Mouse (Mus musculus): ENCODE measurements around the gene Tshz2. TPM values are rescaled to one million over a fixed set of nuclear protein-coding genes. Genes with fewer than 3 reads are reported as not detected.

Tshz2 gene
- total RNA-seq, 1 experiment from 2014 or later: not detected

- peak in 1 of 2 experiments; percentile 63; a peak in 3 of 4 replicates for ATAC-seq (replicated peaks in 1 of 2; ENCODE audit: insufficient read depth in 1 of 2, low FRiP score in 2 of 2, low TSS enrichment in 1 of 2, low read depth in 1 of 2, poor library complexity in 2 of 2, severe bottlenecking in 2 of 2)
Measured at GRCm38 (mm10) chr2:169735475-169736406, 102.9 kb downstream of the Tshz2 start.

- no peak for ATAC-seq (replicated peaks in 1 of 2; ENCODE audit: insufficient read depth in 1 of 2, low FRiP score in 2 of 2, low TSS enrichment in 1 of 2, low read depth in 1 of 2, poor library complexity in 2 of 2, severe bottlenecking in 2 of 2)
Measured at GRCm38 (mm10) chr2:169740996-169741395, 108.2 kb downstream of the Tshz2 start.

GRCm38 (mm10) chr2:169742791-169743190, 110.0 kb downstream of the Tshz2 start:
- no peak for ATAC-seq (replicated peaks in 1 of 2; ENCODE audit: insufficient read depth in 1 of 2, low FRiP score in 2 of 2, low TSS enrichment in 1 of 2, low read depth in 1 of 2, poor library complexity in 2 of 2, severe bottlenecking in 2 of 2)

GRCm38 (mm10) chr2:169743294-169743693, 110.5 kb downstream of the Tshz2 start:
- ATAC-seq (replicated peaks in 1 of 2; ENCODE audit: insufficient read depth in 1 of 2, low FRiP score in 2 of 2, low TSS enrichment in 1 of 2, low read depth in 1 of 2, poor library complexity in 2 of 2, severe bottlenecking in 2 of 2): no peak

- ATAC-seq (replicated peaks in 1 of 2; ENCODE audit: insufficient read depth in 1 of 2, low FRiP score in 2 of 2, low TSS enrichment in 1 of 2, low read depth in 1 of 2, poor library complexity in 2 of 2, severe bottlenecking in 2 of 2): no peak
Measured at GRCm38 (mm10) chr2:169743910-169744309, 111.1 kb downstream of the Tshz2 start.

- ATAC-seq (replicated peaks in 1 of 2; ENCODE audit: insufficient read depth in 1 of 2, low FRiP score in 2 of 2, low TSS enrichment in 1 of 2, low read depth in 1 of 2, poor library complexity in 2 of 2, severe bottlenecking in 2 of 2): no peak
Measured at GRCm38 (mm10) chr2:169747114-169747642, 114.4 kb downstream of the Tshz2 start.

- peak; percentile 21 to 46; a peak in 2 of 4 replicates for ATAC-seq (replicated peaks in 1 of 2; ENCODE audit: insufficient read depth in 1 of 2, low FRiP score in 2 of 2, low TSS enrichment in 1 of 2, low read depth in 1 of 2, poor library complexity in 2 of 2, severe bottlenecking in 2 of 2)
Measured at GRCm38 (mm10) chr2:169749331-169749945, 116.6 kb downstream of the Tshz2 start.

- ATAC-seq (replicated peaks in 1 of 2; ENCODE audit: insufficient read depth in 1 of 2, low FRiP score in 2 of 2, low TSS enrichment in 1 of 2, low read depth in 1 of 2, poor library complexity in 2 of 2, severe bottlenecking in 2 of 2): no peak
Measured at GRCm38 (mm10) chr2:169750574-169751491, 118.0 kb downstream of the Tshz2 start.

- ATAC-seq (replicated peaks in 1 of 2; ENCODE audit: insufficient read depth in 1 of 2, low FRiP score in 2 of 2, low TSS enrichment in 1 of 2, low read depth in 1 of 2, poor library complexity in 2 of 2, severe bottlenecking in 2 of 2): no peak
Measured at GRCm38 (mm10) chr2:169752126-169752525, 119.3 kb downstream of the Tshz2 start.

- no peak for ATAC-seq (replicated peaks in 1 of 2; ENCODE audit: insufficient read depth in 1 of 2, low FRiP score in 2 of 2, low TSS enrichment in 1 of 2, low read depth in 1 of 2, poor library complexity in 2 of 2, severe bottlenecking in 2 of 2)
Measured at GRCm38 (mm10) chr2:169753432-169753831, 120.6 kb downstream of the Tshz2 start.

- no peak for ATAC-seq (replicated peaks in 1 of 2; ENCODE audit: insufficient read depth in 1 of 2, low FRiP score in 2 of 2, low TSS enrichment in 1 of 2, low read depth in 1 of 2, poor library complexity in 2 of 2, severe bottlenecking in 2 of 2)
Measured at GRCm38 (mm10) chr2:169755091-169755490, 122.3 kb downstream of the Tshz2 start.

- ATAC-seq (replicated peaks in 1 of 2; ENCODE audit: insufficient read depth in 1 of 2, low FRiP score in 2 of 2, low TSS enrichment in 1 of 2, low read depth in 1 of 2, poor library complexity in 2 of 2, severe bottlenecking in 2 of 2): no peak
Measured at GRCm38 (mm10) chr2:169758120-169758519, 125.3 kb downstream of the Tshz2 start.

GRCm38 (mm10) chr2:169760117-169760516, 127.3 kb downstream of the Tshz2 start:
- ATAC-seq (replicated peaks in 1 of 2; ENCODE audit: insufficient read depth in 1 of 2, low FRiP score in 2 of 2, low TSS enrichment in 1 of 2, low read depth in 1 of 2, poor library complexity in 2 of 2, severe bottlenecking in 2 of 2): no peak

GRCm38 (mm10) chr2:169761726-169762125, 128.9 kb downstream of the Tshz2 start:
- ATAC-seq (replicated peaks in 1 of 2; ENCODE audit: insufficient read depth in 1 of 2, low FRiP score in 2 of 2, low TSS enrichment in 1 of 2, low read depth in 1 of 2, poor library complexity in 2 of 2, severe bottlenecking in 2 of 2): no peak

GRCm38 (mm10) chr2:169762301-169762700, 129.5 kb downstream of the Tshz2 start:
- no peak for ATAC-seq (replicated peaks in 1 of 2; ENCODE audit: insufficient read depth in 1 of 2, low FRiP score in 2 of 2, low TSS enrichment in 1 of 2, low read depth in 1 of 2, poor library complexity in 2 of 2, severe bottlenecking in 2 of 2)

GRCm38 (mm10) chr2:169763716-169764115, 130.9 kb downstream of the Tshz2 start:
- no peak for ATAC-seq (replicated peaks in 1 of 2; ENCODE audit: insufficient read depth in 1 of 2, low FRiP score in 2 of 2, low TSS enrichment in 1 of 2, low read depth in 1 of 2, poor library complexity in 2 of 2, severe bottlenecking in 2 of 2)

GRCm38 (mm10) chr2:169766247-169766646, 133.4 kb downstream of the Tshz2 start:
- no peak for ATAC-seq (replicated peaks in 1 of 2; ENCODE audit: insufficient read depth in 1 of 2, low FRiP score in 2 of 2, low TSS enrichment in 1 of 2, low read depth in 1 of 2, poor library complexity in 2 of 2, severe bottlenecking in 2 of 2)

Data from hematopoietic stem cell, adult 5-6 weeks (primary cell).